Mouse (Mus musculus) ZHBTc4 (cell line): ENCODE data around the gene Mgat5b.

Experiments
- DNase-seq: peaks from one replicate; pipeline ENCODE4 v3.0.0-alpha.2; 2011; ENCODE audit warnings: low read depth, low spot score

Mgat5b gene

GRCm38 (mm10) chr11:116919186-116920020 is 740 bp downstream of the Mgat5b start:
- DNase-seq: no peak

- DNase-seq: peak; percentile 61
Measured at GRCm38 (mm10) chr11:116920746-116921145, 2.1 kb downstream of the Mgat5b start.

DNA sequence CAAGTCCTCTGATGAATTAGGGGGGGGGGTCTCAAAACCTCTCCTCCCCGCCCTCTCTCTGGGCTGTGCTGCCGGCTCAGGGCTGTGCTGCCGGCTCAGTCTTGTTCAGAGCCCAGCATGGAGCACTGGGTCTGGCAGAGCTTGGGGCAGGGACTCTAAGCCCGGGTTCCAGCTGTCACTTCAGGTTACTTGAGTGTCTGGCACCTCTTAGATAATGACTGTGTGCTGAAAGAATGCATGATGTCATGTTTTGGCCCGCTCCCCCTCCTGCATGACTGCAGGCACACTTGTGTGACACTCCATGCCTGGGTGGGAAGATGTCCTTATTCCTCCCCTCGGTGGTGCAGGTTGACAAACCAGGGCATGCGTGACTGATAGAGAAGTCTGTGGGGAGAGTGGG is 3.4 kb downstream of the Mgat5b start:
- DNase-seq: no peak

GRCm38 (mm10) chr11:116928031-116928430 is 9.4 kb downstream of the Mgat5b start:
- DNase-seq: no peak

DNA sequence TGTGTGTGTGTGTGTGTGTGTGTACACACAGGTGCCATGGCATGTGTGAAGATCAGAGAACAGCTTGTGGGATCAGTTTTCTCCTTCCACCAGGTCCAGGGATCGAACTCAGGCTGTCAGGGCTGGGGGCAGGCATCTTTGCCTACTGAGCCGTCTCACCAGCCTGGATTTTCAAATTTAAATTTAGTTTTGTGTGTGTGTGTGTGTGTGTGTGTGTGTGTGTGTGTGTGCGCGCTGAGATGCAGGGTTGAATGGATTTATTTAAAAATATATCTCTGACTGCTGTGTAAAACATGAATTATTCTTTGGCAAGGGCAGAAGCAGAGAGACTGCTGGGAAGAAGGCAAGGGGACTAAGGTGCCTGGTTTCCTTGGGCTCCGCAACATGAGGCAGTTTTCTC is 16.2 kb downstream of the Mgat5b start:
- DNase-seq: no peak

DNA sequence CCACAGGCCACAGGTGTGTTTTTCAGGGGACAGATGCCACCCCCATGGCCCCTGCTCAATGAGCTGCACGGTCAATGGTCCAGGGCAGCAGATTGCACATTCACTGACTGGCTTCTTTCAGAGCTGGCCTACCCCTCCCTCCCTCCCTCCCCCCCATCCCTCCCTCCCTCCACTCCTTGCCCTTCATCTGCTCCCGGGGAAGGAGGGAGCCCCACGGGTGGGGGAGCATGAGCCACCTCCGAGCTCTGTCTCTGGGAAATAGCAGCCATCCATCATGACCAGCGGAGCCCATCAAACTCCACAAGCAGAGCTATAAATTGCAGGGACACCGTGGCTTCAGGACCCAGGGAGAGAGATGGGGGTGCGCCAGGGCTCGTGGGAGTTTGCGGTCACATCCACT is 16.7 kb downstream of the Mgat5b start:
- no peak for DNase-seq

GRCm38 (mm10) chr11:116935917-116936316 is 17.3 kb downstream of the Mgat5b start:
- DNase-seq: no peak

DNA sequence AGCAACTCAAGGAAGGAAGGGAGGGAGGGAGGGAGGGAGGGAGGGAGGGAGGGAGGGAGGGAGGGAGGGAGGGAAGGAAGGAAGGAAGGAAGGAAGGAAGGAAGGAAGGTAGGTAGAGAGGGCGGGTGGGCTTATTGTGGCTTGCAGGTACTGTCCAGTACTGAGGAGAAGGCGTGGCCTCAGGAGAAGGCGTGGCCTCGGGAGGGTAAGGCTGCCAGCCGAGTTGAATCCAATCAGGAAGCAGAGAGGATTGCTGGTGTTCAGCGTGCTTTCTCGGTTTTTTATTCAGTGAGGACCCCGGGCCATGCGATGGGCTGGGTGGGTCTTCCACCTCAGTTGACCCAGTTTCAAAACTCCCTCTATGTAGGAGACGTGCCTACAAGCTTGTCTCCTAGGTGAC is 18.5 kb downstream of the Mgat5b start:
- peak; percentile 64 for DNase-seq

DNA sequence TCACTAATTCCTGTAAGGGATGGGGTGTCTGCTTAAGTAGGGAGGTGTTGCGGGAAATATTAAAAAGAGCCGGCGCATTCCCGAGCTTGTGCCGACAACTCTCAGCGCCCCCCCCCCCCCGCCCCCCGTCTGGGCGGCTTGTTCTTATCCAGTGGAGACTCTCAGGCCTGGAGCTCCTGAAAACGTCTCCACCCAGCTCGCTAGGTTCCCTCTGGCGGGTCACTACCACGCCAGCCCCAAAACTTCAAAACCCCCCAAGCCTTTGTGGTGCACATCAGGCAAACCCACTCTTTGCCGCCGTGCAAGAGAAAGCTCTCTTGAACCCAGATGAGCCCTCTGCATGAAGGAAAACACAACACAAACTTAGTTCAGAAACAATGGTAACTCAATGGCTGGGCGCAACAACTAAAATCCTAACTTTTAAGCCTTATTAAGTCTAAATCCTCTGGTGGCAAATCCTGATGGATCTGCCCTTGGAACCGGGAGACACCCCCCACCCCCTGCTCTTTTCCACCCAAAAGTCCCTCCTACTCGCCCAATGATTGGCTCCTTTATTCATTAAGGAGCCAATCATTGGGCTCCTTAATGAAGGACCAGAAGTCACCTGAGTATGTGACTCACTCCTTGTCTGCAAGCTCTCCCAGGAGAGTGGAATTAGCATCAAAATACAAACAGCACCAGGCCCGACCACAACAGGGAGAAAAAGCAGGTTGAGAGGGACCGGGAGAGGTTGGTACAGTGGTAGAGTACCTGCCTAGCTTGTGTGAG is 21.6 kb downstream of the Mgat5b start:
- DNase-seq: peak; percentile 93

DNA sequence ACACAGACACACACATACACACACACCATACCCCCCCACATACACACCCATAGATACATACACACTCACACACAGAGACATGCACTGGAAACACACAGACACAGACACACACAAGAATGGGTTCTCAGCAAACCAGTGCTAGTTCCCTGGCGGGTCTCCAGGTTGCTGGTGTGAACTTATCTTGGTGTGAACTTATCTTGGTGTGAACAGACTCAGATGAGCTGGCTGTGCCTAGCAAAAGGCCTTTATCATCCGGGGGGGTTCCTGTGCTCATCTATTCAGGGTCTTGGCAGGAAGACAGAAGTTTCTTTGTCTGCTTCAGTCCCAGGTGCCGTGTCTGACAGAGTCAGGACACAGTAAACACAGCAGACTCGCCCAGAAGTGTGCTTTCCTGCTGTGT is 25.7 kb downstream of the Mgat5b start:
- DNase-seq: no peak

- no peak for DNase-seq
Measured at GRCm38 (mm10) chr11:116949832-116950231, 31.2 kb downstream of the Mgat5b start.

DNA sequence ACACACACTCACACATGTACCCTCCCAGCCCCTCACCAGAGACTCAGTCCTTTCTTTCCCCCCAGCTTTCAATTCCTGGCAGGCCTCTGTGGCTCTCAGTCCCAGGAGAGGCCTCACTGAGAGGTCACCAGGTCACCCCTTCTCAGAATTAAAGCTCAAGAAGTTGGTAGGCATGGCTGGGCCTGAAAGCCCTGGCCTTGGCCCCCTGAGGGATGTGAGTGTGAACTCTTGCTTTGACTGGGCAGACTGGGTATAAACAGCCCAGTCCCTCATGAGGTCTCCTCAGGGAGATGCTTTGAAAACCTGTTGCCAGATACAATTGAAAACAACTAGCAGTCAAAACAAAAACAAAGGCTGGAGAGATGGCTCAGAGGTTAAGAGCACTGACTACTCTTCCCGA is 32.8 kb downstream of the Mgat5b start:
- no peak for DNase-seq

- DNase-seq: peak; percentile 42
Measured at GRCm38 (mm10) chr11:116954231-116955118, 35.8 kb downstream of the Mgat5b start.

GRCm38 (mm10) chr11:116958601-116959000 is 39.9 kb downstream of the Mgat5b start:
- DNase-seq: peak; percentile 78

GRCm38 (mm10) chr11:116965061-116965460 is 46.4 kb downstream of the Mgat5b start:
- DNase-seq: no peak

DNA sequence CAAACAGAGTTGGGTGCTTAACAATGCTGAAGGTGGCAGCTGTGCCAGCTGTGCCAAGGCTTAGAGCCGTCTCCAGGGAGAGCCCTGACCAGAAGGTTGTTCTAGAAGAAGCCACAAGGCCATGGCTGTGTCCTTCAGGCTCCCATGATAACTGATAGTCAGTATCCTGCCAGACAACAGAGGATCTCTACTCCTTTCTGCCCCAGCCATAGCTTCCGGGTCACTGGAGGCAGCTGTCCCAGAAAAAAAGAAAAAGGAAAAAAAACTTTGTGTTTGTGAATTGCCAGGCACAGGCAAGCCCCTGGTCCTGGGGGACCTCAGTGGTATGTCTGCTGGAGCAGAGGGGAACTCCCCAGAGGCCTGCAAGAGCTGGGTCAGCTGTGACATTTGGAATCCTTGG is 47.3 kb downstream of the Mgat5b start:
- no peak for DNase-seq

GRCm38 (mm10) chr11:116968586-116968985 is 49.9 kb downstream of the Mgat5b start:
- DNase-seq: peak; percentile 68

- DNase-seq: peak; percentile 39
Measured at GRCm38 (mm10) chr11:116969498-116969897, 50.8 kb downstream of the Mgat5b start.

DNA sequence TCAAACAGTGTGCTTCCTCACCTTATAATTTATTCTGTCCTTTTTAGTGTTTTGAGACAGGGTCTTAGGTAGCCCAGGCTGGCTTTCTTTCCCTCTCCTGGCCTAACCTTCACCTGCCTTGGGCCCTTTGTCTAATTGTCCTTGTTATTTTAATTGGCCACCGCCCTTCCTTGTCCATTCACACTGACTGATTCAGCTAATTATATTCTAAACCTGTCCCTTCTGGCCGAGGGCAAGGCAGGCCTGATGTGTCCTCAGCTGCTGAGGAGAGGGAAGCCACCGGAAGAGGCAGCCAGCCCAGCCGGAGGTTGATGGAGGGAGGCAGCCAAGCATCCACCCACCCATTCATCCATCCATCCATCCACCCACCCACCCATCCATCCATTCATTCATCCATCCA is 52.2 kb downstream of the Mgat5b start:
- DNase-seq: peak; percentile 61

DNA sequence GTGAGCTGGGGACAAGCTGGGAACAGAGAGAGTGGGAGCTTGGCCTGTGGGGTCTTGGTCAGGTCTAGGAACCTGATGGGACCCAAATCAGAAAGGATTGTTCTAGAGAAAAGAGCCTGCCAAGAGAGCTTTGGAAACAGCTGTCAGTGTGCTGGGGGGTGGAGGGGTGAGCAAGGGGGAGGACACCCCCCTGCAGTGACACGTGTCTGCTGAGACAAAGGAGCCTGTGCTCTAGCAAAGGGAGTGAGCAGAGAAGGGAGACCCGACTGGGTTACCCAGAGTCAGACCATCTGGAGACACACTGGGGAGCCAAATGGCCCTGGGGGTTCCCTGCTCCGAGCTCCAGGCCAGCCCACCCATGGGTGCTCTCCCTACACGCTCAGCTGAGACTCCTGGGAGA is 54.2 kb downstream of the Mgat5b start:
- no peak for DNase-seq

DNA sequence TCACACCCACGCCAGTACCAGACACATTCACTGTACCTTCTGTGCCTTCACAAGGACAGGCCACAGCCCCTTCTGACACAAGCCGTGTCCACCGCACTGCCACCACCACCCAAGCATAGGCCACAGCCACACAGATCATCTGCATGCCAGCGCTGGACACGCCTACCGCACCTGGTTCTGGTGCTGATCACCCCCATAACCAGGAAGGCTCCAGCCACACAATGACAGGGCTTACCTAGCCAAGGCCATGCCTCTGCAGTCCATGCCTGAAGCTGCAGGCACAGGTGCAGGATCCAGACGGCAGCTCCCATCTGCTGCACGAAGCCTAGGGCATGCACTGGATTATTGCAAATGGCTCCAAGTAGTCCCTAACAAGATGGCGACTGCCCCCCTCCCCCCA is 54.8 kb downstream of the Mgat5b start:
- DNase-seq: no peak

GRCm38 (mm10) chr11:116974341-116974740 is 55.7 kb downstream of the Mgat5b start:
- DNase-seq: peak; percentile 44
